Mouse (Mus musculus) kidney, adult 8-10 months (tissue): ENCODE data around the gene Cfap46.

ENCODE experiments used
- DNase-seq, 2 experiments: peaks; one replicate each; pipeline ENCODE4 v3.0.0; 2022

Cfap46 gene

DNA sequence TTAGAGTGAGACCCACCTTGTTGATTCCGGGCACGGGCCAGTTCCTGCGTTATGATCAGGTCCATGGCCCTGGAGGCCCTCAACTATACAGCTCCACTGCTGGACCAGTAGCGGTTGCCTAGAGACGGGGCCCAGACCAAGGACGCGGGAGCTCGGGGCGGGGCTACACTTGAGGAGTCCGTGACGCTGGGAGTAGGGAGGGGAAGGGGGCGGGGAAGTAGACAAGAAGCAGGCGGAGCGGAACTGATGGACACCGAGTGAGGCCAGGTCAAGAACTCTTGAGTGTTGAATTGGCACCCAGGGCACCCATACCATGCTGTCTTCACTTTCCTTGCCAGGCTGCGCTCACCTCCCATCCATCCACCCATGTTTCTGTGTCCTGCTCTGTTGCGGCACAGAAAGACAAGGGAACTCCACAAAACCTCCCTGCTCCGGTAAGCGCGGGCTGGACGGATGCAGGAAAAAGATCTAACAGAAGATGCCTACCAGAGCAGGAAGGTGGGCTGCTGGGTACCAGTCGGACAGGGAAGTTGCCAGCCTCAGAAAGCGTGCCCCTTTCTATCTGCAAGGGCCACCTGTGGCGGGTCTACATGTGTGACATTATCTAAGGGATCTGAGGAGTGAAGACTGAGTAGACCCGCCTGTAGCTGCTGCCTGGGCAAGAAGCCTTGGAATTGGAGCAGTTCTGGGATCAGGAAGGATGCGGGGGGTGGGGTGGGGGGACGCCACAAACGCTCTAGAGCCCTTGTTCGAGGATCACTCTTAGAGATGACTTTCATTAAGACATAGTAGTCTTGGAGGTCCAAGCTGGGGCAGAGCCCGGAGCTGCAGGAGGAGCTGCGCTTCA lies at the start of gene Cfap46:
TSS of gene Cfap46 (minus strand) at position 112 of the 847 bp plus-strand sequence.
- DNase-seq, result peak; percentile 86 to 89

DNA sequence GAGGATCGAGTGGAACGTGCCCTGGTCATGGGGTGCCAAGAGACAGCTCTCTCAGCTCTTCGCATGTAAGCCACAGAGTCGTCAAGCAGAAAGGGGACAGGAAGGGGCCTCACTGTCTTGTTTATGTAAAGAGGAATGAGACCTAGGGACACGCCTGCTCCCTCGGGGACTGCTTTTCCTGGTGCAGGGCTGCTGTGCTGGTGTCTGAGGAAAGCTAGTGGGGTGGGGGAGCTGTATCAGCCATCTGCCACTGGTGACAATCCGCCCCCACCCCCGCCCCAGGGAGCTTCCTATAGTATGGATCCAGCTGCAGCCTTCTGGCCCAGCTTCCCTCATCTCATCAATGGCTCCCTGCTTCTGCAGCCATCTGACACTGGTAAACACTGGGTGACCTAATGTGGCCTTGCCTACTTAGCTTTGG lies 47.7 kb upstream of the Cfap46 start:
- no peak for DNase-seq

DNA sequence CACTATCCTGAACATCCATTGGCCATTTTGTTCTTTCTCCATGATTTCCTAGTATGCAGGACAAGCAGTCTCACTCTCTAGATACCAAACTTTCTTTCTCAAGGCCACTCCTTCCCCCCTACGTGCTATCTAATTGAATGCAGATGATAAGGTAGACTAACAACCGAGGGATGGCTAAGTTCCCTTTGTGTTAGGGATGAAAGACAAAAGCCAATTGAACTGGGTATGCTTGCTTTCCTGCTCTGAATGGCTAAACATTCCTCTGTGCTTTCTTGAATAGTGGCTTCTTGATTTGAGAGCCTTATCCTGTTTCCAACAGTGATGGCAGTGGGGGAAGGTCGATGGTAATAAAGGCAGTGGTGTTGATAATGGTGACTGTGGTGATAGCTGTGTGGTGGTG lies 43.5 kb upstream of the Cfap46 start:
- DNase-seq, result no peak

DNA sequence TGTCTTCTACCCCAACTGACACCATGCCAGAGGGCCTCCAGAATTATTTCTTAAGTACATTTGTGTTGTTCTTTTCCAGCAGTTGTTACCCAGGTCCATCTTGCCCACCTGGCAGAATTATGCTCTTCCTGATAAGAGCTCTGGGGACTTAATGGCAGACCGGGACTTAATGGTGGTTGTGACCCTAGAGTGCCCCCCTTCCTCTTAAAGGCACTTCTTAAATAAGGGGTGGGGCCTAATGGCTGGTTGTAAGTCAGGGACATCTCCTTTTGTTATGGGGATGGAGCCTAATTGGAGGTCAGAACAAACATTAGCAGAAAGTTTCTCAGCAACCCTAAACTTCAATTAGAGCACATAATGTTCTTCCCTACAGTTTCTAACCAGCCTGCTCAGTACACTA lies 42.0 kb upstream of the Cfap46 start:
- no peak for DNase-seq

DNA sequence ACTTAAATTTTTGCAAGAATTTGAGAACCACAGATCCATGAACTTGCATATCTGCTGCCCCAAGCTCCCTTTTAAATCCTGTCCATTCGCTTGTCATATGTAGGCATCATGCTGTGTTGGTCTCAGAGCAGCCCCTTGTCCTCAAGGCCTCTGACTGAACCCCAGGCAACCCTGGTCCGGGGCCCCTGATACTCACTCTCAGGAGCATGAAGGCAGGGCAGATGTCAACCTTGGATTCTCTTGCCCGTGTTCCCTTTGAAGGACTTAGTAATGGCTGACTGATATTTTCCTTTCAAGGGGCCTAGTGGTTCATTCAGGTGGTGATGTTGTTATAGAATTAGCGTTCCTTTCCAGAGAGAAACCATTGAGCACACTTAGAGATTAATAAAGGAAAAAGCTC lies 40.4 kb upstream of the Cfap46 start:
- DNase-seq, result no peak

DNA sequence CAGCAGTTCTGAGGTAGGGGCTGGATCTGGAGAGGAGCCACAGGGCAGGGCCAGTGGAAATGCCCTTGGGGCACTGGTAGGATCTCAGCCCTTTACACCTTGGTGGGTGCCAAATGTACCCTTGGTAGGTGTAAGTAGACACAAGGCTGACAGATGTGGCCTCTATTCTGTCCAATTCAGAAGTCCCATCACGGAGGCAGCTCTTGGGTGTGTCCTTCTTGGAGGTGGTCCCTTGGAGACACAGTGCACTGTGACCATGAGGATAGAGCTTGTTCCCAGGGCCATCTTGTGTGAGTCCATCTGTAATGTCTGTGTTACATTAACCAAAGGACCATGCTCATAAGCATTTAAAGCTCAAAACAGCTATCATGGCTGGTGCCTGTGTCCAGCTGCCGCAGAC lies 37.6 kb upstream of the Cfap46 start:
- DNase-seq, result no peak

DNA sequence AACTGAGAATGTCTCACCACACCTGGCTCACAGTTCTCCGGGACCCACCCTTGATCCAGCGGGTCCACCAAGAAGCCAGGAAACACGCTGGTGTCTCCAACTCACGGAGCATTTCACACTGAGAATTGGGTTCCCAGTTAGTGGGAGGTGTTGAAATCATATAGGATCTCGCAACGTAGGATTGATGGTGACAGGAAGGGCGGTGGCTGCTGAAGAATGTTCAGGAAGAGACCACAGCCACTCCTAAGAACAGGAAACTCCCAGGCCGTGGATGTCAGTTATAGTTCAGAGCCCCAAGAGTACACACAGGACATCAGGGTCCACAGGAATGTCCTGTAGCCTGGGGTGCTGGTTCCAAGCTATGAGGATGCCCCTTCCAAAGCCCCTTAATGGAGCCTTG lies 34.2 kb upstream of the Cfap46 start:
- DNase-seq, result no peak

DNA sequence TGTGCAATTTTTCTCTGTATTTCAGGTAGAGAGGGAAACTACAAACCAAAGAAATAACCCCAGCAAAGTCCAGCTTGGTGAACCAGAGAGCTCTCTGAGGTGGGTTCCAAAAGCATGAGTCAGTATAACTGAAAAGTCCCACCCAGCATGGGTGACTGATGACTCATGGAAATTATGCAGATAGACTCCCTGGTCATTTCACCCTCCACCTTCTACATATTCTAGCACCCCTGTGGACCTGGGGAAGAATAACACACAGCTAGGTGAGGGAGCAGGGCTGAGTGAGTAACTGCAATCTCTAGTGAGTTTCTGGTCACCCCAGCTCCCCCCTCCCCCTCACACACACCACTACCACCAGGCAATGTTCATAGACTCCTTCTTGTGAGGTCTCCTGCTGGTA lies 28.2 kb upstream of the Cfap46 start:
- DNase-seq, result no peak

DNA sequence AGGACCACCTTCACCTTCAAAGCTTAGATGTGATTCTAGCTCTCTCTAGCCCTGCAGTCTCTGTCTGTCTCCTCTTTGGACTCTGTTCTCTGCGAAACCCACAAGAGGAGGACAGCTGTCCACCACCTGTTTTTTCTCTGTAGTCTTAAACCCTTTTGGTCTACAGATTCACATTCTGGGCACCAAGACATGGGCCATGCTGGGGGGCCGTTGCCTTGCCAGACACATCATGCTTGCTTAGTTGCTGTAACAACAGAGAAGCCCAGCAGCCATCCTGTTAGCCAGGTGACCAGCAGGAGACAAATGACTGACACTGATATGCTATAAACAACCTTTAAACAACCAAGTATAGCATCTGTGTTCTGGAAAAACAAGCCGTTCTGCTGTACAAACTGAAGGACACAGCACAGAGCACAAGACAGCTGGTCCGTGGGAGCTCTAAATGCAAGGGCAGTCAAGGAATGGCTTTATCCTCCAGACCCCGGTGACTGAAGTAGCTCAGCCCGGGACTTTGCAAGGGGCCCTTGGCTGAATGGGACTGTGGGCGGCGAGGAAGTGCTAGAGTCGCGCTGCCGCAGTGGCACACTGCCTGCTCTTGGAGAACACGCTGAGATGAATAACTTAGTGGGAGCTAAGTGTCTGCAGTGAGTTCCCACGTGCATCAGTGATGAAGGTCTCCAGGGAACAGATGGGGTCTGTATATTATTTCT lies 22.9 kb upstream of the Cfap46 start:
- DNase-seq, result no peak

DNA sequence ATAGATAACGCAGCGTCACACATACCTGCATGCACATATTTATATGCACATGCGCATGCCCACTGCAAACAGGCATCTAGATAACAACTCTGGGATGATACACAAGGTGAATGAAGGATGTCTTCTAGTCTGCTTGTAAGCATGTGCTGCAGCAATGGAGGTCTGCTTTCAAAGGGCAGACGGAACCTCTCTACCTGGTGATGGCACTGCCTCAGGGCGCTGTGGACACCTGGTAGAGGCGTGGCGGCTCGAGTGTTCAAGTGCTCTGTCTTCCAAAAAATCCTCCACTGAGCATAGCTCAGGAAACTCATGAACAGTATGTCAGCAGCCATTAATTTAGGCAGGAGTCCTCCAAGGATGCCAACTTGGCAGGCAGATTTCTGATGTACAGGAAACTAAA lies 22.2 kb upstream of the Cfap46 start:
- no peak for DNase-seq

DNA sequence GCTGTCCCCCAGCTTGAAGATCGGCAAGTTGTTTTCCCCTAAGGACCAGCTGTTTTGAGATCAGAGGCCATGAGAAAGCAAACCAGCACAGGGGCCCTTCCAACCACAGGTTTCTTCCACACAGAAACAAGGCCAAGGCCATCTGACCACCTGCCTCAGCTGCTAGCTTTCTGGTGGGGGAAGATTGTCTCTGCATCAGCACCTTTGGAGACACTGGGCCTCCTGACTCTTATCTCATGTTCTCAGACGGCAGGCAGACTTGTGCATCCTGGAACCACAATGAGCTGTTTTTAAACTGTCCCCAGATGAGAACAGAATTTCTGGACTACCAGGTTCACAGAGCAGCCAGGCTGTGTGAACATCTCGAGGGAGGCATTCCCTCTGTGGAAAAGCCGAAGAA lies 21.5 kb upstream of the Cfap46 start:
- DNase-seq, result no peak

DNA sequence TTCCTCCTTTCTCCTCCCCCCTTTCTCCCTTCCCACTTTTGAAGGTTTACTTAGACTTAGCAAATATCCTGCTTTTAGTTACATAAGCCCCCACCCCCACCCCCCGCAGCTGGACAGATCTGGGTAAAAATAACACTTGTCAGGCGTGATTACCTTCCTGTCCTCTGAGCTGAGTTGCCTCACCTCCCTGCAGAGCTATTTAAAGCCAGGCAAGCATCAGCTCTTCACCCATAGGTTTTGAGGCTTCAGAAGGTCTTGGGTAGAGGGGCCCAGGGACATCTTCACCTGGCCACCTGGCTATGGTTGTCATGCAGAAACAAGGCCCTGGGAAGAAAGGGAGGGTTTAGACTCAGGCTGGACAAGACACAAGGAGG lies 20.2 kb upstream of the Cfap46 start:
- no peak for DNase-seq

DNA sequence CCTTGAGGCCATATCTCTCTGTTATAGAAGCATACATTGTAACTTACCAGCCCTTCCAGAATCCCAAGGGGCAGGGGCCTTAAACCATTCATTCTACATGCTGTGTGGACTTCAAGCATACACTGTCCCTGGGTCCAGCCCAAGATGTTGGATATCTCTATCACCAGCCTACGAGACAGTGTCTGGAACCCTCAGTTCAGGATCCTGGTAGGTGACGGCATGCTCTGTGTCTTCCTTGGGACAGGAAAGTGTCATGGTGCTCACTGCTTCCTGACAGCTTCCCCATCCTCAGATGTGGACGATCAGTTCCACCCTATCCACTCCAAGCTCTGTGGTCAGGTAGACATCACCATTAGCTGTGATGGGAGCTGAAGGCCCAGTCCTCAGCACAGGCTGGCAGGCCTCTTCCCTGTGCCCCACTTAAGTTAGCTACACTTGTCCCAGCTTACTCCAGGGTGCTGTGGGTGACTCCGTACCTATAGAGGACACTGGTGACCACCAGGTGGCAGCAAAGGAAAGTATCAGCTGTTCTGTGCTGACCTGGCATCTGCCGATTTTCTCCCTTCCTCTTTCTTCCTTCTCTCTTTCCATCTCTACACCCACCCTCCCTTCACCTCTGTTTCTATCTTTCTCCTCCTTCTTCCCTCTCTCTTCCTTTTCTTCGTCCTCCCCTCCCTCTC lies 19.7 kb upstream of the Cfap46 start:
- DNase-seq, result peak; percentile 31 to 81

DNA sequence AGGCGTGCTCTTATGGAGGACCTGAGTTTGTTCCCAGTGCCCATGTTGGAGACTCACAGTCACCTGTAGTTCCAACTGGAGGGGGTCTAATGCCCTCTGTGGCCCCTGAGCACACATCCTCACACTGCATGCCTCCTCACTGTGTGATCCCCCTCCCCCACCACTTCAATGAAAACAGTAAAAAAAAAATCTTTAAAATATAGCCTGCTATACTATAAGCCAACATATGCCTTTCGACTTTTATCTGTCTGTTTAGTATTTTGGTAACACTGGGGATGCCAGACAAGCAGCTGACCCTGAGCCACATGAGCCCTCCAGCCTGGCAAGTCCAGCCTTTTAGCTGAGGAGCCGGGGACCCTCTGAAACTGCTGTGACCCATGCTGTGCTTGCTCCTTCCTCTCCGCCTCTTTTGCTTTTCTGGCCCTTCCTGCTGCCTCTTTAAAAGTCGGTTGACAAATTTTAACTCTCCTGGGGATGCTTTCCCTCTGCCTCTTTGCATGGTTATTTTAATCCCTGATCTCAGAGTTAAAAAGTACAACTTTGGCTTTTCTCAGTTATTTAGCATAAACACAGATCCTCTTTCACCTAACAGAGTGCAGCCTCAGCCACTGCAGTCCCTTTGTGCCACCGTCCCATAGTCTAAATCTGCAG lies 18.2 kb upstream of the Cfap46 start:
- DNase-seq, result no peak

DNA sequence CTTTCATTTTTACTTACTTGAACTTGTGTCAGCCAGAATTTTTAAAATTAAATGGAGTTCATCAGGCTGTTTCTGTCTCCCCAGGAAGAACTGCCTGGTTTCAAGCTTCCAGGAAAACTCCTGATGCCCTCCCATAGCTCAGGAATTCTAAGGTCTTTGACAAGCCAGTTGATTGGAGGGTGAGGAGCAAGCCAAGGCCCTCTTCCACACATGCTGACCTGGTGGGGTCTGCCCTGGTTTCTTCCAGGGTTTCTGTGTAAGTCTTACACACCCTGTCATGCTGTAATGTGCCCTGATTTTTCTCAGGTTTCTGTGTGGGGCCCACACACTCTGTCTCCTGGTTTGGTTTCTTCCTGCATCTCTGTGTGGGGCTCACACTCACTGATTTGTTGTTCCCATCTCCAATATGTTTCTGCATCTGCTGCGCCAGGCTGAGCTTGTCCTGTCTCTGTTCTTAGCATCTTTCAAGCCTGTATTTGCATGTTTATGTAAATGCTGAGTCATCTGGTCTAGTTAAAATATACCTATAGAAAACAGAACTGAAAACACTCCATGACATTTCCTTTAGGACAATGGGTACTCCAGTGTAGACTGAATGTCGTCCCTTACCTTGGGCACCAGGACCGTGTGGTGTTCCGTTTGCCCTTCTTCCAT lies 9.2 kb upstream of the Cfap46 start:
- no peak for DNase-seq

DNA sequence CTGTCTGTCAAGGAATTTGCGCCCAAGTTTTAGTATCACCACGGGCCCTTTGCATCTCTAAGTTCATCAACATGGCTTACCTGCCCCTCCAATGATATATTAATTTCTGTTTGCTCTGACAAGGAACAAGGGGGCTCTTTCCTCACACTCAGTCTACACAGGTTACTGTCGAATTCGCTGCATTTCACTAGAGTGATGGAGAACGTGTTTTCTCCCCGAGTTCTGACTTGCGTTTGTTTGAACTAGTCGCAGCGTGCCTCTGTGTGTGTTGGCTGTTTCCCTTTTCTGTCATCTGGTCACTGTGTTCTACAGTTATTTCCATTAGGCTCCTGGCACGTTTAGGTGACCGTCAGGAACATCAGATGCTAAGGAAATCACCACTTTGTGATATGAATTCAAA lies 8.6 kb upstream of the Cfap46 start:
- DNase-seq, result no peak

DNA sequence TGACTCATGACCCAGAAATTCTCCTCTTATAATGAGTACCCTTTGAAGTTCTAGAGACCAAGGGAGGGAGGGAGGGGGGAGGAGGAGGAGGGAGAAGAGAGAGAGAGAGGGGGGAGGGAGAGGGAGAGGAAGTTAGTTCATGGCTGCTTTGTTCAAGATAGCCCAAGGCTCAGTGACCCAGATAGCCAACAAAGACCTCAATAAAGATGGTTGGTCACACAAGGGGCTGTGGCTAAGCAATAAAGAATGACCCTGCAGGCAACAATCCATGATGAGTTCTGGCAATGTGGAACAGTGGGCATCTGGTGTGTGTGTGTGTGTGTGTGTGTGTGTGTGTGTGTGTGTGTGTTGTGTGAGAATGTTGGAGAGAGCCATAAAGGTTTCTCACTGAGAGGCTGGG lies 1.7 kb upstream of the Cfap46 start:
- no peak for DNase-seq

DNA sequence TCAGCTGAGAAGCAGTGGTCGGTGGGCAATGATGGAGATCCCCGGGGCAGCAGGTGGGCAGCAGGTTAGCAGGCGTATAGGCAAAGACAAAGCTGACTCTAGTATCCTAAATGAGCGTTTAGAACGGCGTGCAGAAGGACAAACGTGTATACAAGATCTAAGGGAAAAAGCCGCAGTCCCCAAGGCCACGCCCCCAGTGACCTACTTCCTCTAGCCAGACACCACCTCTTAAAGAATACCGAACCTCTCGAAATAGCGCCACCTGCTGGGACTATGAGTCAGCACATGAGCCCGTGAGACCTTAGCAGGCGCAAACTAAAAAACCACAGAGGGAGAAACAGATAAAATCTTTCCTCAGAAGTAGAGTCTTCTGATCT lies 924 bp upstream of the Cfap46 start:
- DNase-seq, result peak; percentile 90 to 93

DNA sequence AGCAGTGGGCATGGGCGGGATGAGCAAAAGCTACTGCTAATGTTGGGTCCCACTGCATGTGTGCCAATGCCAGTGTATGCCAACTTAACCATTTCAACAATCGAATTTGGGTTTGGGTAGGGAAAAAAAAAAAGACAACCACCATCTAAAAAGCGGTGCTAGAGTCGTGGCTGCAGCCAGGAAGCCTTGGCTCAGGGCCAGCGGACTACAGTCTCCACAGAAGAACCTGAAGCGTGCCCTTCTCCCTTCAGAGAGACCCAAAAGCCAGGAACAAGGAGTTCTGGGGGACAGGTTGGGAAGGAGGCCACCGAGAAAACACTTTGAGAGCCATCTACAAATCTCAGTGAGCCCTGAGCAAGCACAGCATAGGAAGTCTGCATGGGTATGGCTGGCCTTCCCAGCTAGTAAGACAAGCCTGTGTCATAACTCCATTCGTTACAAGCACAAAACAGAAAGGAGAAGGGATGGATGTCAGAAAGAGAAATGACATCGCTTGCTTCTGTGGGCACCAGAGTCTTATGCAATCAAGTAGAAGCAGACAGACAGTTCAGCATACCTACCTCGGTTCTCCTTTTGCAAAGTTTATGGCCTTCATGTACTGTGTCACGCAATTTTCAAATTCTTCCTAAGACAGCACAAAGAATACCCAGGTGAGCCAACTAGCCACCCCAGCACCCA lies 1.6 kb downstream of the Cfap46 start:
- DNase-seq, result no peak

DNA sequence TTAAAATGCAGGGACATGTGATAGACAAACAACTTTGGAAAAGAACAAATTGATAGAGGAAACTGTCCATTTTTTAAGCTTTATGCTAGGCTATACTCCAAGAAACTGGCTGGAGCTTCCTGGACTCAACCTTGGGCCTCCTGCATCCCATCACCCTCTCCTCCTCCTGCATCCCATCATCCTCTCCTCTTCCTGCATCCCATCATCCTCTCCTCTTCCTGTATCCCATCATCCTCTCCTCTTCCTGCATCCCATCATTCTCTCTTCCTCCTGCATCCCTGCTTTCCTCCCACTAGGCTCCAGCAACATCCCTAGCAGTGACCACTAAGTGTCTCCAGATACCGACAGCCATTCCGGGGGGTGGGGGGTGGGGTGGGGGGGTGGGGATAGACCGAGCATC lies 7.2 kb downstream of the Cfap46 start:
- no peak for DNase-seq

DNA sequence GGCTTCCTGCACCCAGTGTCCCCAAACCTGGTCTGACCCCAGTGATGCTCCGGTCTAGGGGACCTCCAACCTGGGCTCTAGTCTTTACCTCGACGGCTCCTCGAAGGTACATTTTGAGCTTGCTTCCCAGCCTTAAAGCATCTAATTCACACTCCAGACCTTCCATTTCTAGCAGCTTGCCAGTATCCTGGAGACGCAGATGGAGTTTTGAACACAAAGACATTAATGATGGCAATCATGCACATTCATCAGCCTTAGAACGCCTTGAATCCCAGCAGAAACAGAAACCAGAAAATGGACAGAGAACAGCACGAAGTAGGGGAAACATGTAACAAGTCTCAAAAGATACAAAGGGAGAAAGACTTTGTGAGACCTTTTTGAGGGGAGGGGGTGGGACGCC lies 16.7 kb downstream of the Cfap46 start:
- DNase-seq, result no peak

DNA sequence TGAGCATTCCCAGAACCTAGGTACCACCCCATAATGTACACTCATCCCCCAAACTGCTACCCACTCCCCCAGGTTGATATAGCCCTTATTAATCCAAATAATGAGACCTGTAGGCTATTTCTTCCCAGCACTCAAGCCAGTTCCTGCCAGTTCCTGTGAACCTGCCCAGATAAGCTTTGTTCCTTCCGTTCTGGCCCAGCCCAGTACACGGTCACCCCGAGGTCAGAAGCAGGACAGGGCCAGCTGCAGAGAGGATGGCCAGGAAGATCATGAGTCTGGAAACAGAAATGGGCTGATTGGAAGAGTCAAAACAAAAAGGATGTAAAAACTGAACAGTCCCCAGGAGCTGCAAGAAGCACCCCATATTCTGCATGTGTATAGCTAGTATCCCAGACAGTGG lies 20.3 kb downstream of the Cfap46 start:
- peak in 1 of 2 experiments; percentile 6 for DNase-seq
